ENCODE assay signal across 18 mouse cellular contexts in genomic region chr7:24402851-24403250, GRCm38 (mm10). TPM values are rescaled to one million over a fixed set of nuclear protein-coding genes. Genes with fewer than 3 reads are reported as not detected.
DNase-seq lines count a peak whose midpoint lies in the region; ATAC-seq and TF ChIP-seq lines count a peak whose summit lies in the region.
"Had no signal": no experiment of that assay in that cellular context is flagged by ENCODE, and none has a peak within 500 bp of the region (broad histone marks: within the 10 kb centered on the region; RNA-seq: fewer than 3 reads in every experiment).

No protein-coding gene starts in this region.

- no peak for DNase-seq in heart, postnatal 0 days (ENCODE audit: low spot score)
- no peak for DNase-seq in heart, adult 9 months (ENCODE audit: low spot score in 2 of 2)
- DNase-seq in lung, embryonic 14.5 days = no peak
- DNase-seq in lung, postnatal 14 days = no peak
- peak; percentile 77 for DNase-seq in ES-CJ7 (ENCODE audit: low read depth, low spot score)
- peak; percentile 60 for DNase-seq in induced T-regulatory cell, adult 2 months (ENCODE audit: low read depth)
- no peak for DNase-seq in thymus, postnatal 4 days
- DNase-seq: adrenal gland, postnatal 14 days; cerebellum, adult 18-20 months; heart, adult 11 months; kidney, postnatal 25 days; lung, postnatal 10 days; thymus, postnatal 36 days had no signal

- no peak overlapping the region for H3K4me3 ChIP-seq in heart, postnatal 0 days (ENCODE audit: low read depth, low read length)
- no peak overlapping the region for H3K4me3 ChIP-seq in lung, embryonic 14.5 days (ENCODE audit: low read depth, low read length)

- no peak overlapping the region for H3K9ac ChIP-seq in heart, postnatal 0 days (replicated peaks; ENCODE audit: low read depth, low read length)
- H3K9ac ChIP-seq in lung, embryonic 14.5 days = no peak overlapping the region

- no peak for ATAC-seq in heart, postnatal 0 days (ENCODE audit: insufficient read depth, low read depth)
- ATAC-seq in lung, embryonic 14.5 days (ENCODE audit: insufficient read depth) = no peak
- ATAC-seq in granulocyte monocyte progenitor cell, adult 5-6 weeks (replicated peaks; ENCODE audit: poor library complexity, severe bottlenecking) = no peak
- ATAC-seq: forebrain, embryonic 16.5 days had no signal

- H3K9me3 ChIP-seq in heart, postnatal 0 days (replicated peaks; ENCODE audit: control insufficient read depth, low read length) = 0 out of 2 replicates have a peak, but pooled peaks cover 3% of the 10 kb centered on the region
- 0 out of 2 replicates have a peak, but pooled peaks cover 3% of the 10 kb centered on the region for H3K9me3 ChIP-seq in lung, embryonic 14.5 days (ENCODE audit: low read depth, low read length)

- H3K27me3 ChIP-seq in heart, postnatal 0 days (ENCODE audit: control insufficient read depth, insufficient read depth, low read length) = no peaks in the 10 kb centered on the region
- no peaks in the 10 kb centered on the region for H3K27me3 ChIP-seq in lung, embryonic 14.5 days (ENCODE audit: insufficient read depth, low read length)

- H3K36me3 ChIP-seq in heart, postnatal 0 days (replicated peaks; ENCODE audit: control insufficient read depth, insufficient read depth, low read length) = peaks cover 34% of the 10 kb centered on the region
- H3K36me3 ChIP-seq in lung, embryonic 14.5 days (ENCODE audit: insufficient read depth) = peaks cover 37% of the 10 kb centered on the region

- WGBS in heart, postnatal 0 days = 97% methylated on average over 9 of the region's 9 CpGs
- WGBS in lung, embryonic 14.5 days = 99% methylated on average over 9 of the region's 9 CpGs

- TF ChIP-seq CTCF in heart, postnatal 0 days (IDR thresholded peaks at IDR 0.05; ENCODE audit: low read depth) = peak; percentile 30; the same call in 1 of the 2 replicates
- peak; percentile 62 for TF ChIP-seq CTCF in lung, embryonic 14.5 days (IDR thresholded peaks at IDR 0.05; ENCODE audit: low read depth)

- TF ChIP-seq EP300 in heart, postnatal 0 days (IDR thresholded peaks at IDR 0.05; ENCODE audit: low read depth) = no peak

- no peak overlapping the region for H3K27ac ChIP-seq in heart, postnatal 0 days (ENCODE audit: low read depth)
- H3K27ac ChIP-seq in lung, embryonic 14.5 days (ENCODE audit: low read depth) = no peak overlapping the region

- H3K4me2 ChIP-seq in heart, postnatal 0 days (ENCODE audit: low read depth, low read length) = no peak overlapping the region
- no peak overlapping the region for H3K4me2 ChIP-seq in lung, embryonic 14.5 days

- 0 out of 2 replicates have a peak, but pooled peaks cover 4% of the 10 kb centered on the region for H3K4me1 ChIP-seq in heart, postnatal 0 days (ENCODE audit: control insufficient read depth, insufficient read depth)
- no peaks in the 10 kb centered on the region for H3K4me1 ChIP-seq in lung, embryonic 14.5 days (ENCODE audit: insufficient read depth)

RNA-seq across cellular contexts. Expression of gene Smg9, which starts 3.4 kb away (rescaled TPM):
- total RNA-seq in heart, postnatal 0 days (2014; rRNA removed; ENCODE audit: low replicate concordance) = 15.5 and 30.2 TPM in 2 replicates
- polyA plus RNA-seq in heart, postnatal 0 days (2015; fragmentation: Nextera tagmentation; extraction: Ambion mirVana) = 13.1 and 13.5 TPM in 2 replicates
- 21.5 and 24.5 TPM in 2 replicates for polyA plus RNA-seq in lung, embryonic 14.5 days (2014; fragmentation: Nextera tagmentation; extraction: Ambion mirVana)
- 21.6 and 29.5 TPM in 2 replicates for total RNA-seq in granulocyte monocyte progenitor cell, adult 5-6 weeks (2014; fragmentation: Nextera tagmentation)
- 19.5 and 21.8 TPM in 2 replicates for total RNA-seq in granulocyte monocyte progenitor cell, adult 5-6 weeks (2017)

RNA-seq across cellular contexts. Expression of gene Kcnn4, which starts 32.8 kb away (rescaled TPM):
- total RNA-seq in heart, postnatal 0 days (2014; rRNA removed; ENCODE audit: low replicate concordance) = 0.69 and 2.0 TPM in 2 replicates
- polyA plus RNA-seq in heart, postnatal 0 days (2015; fragmentation: Nextera tagmentation; extraction: Ambion mirVana) = 0.85 and 0.98 TPM in 2 replicates
- polyA plus RNA-seq in lung, embryonic 14.5 days (2014; fragmentation: Nextera tagmentation; extraction: Ambion mirVana) = 1.6 and 1.7 TPM in 2 replicates
- 24.2 and 31.4 TPM in 2 replicates for total RNA-seq in granulocyte monocyte progenitor cell, adult 5-6 weeks (2014; fragmentation: Nextera tagmentation)
- 36.3 and 43.5 TPM in 2 replicates for total RNA-seq in granulocyte monocyte progenitor cell, adult 5-6 weeks (2017)

RNA-seq across cellular contexts. Expression of gene Irgc1, which starts 49.2 kb away (rescaled TPM):
- not detected in 2 replicates for total RNA-seq in heart, postnatal 0 days (2014; rRNA removed; ENCODE audit: low replicate concordance)
- not detected in 2 replicates for polyA plus RNA-seq in heart, postnatal 0 days (2015; fragmentation: Nextera tagmentation; extraction: Ambion mirVana)
- polyA plus RNA-seq in lung, embryonic 14.5 days (2014; fragmentation: Nextera tagmentation; extraction: Ambion mirVana) = 0.14 TPM in 1 of 2 replicates, not detected in the other
- total RNA-seq in granulocyte monocyte progenitor cell, adult 5-6 weeks (2014; fragmentation: Nextera tagmentation) = not detected in 2 replicates
- total RNA-seq in granulocyte monocyte progenitor cell, adult 5-6 weeks (2017) = not detected in 2 replicates
- total RNA-seq: adrenal gland, postnatal 14 days; hematopoietic stem cell, adult 5-6 weeks had no signal
- polyA plus RNA-seq: embryonic facial prominence, embryonic 11.5 days; forebrain, embryonic 16.5 days had no signal

RNA-seq across cellular contexts. Expression of gene Lypd5, which starts 53.9 kb away (rescaled TPM):
- total RNA-seq in heart, postnatal 0 days (2014; rRNA removed; ENCODE audit: low replicate concordance) = not detected in 2 replicates
- not detected in 2 replicates for polyA plus RNA-seq in heart, postnatal 0 days (2015; fragmentation: Nextera tagmentation; extraction: Ambion mirVana)
- not detected in 2 replicates for polyA plus RNA-seq in lung, embryonic 14.5 days (2014; fragmentation: Nextera tagmentation; extraction: Ambion mirVana)
- not detected in 2 replicates for total RNA-seq in granulocyte monocyte progenitor cell, adult 5-6 weeks (2014; fragmentation: Nextera tagmentation)
- total RNA-seq in granulocyte monocyte progenitor cell, adult 5-6 weeks (2017) = not detected in 2 replicates
- total RNA-seq: adrenal gland, postnatal 14 days; hematopoietic stem cell, adult 5-6 weeks; left cerebral cortex, postnatal 14 days had no signal
- polyA plus RNA-seq: embryonic facial prominence, embryonic 11.5 days; forebrain, embryonic 16.5 days had no signal

RNA-seq across cellular contexts. Expression of gene Plaur, which starts 59.4 kb away (rescaled TPM):
- 13.1 and 16.0 TPM in 2 replicates for total RNA-seq in heart, postnatal 0 days (2014; rRNA removed; ENCODE audit: low replicate concordance)
- 6.1 and 6.5 TPM in 2 replicates for polyA plus RNA-seq in heart, postnatal 0 days (2015; fragmentation: Nextera tagmentation; extraction: Ambion mirVana)
- polyA plus RNA-seq in lung, embryonic 14.5 days (2014; fragmentation: Nextera tagmentation; extraction: Ambion mirVana) = 18.1 and 20.2 TPM in 2 replicates
- 19.0 and 20.5 TPM in 2 replicates for total RNA-seq in granulocyte monocyte progenitor cell, adult 5-6 weeks (2014; fragmentation: Nextera tagmentation)
- 23.9 and 26.2 TPM in 2 replicates for total RNA-seq in granulocyte monocyte progenitor cell, adult 5-6 weeks (2017)

Comparison
In these comparisons a context has a peak if more than half of its experiments do, and no peak if none do; other contexts are left out.
1. DNase-seq: peak in ES-CJ7 (single experiment) and induced T-regulatory cell, adult 2 months (single experiment); none in heart, postnatal 0 days (single experiment), heart, adult 9 months (0 of 2), lung, embryonic 14.5 days (single experiment), lung, postnatal 14 days (single experiment) and thymus, postnatal 4 days (single experiment).